Mouse (Mus musculus): ENCODE results near the gene Olfr1373. TPM values are rescaled to one million over a fixed set of nuclear protein-coding genes. Genes with fewer than 3 reads are reported as not detected.
A peak's percentile ranks its signal among the peaks of the same experiment; 100 is the strongest.

Gene Olfr1373
- total RNA-seq, 4 experiments from 2014 or later: not detected

- no peak for DNase-seq (ENCODE audit: low spot score in 2 of 2)
Measured at GRCm38 (mm10) chr11:52106438-52106837, 38.9 kb downstream of the Olfr1373 start.

GRCm38 (mm10) chr11:52106037-52106436 lies 39.3 kb downstream of the Olfr1373 start:
- no peak for DNase-seq (ENCODE audit: low spot score in 2 of 2)

- DNase-seq (ENCODE audit: low spot score in 2 of 2): no peak
Measured at GRCm38 (mm10) chr11:52105503-52105902, 39.8 kb downstream of the Olfr1373 start.

GRCm38 (mm10) chr11:52102977-52103376 lies 42.4 kb downstream of the Olfr1373 start:
- DNase-seq (ENCODE audit: low spot score in 2 of 2): no peak

- DNase-seq (ENCODE audit: low spot score in 2 of 2): no peak
Measured at GRCm38 (mm10) chr11:52099771-52100219, 45.5 kb downstream of the Olfr1373 start.

GRCm38 (mm10) chr11:52099031-52099761 lies 46.1 kb downstream of the Olfr1373 start:
- peak in 1 of 2 experiments; percentile 59 for DNase-seq (ENCODE audit: low spot score in 2 of 2)

GRCm38 (mm10) chr11:52098398-52098946 lies 46.9 kb downstream of the Olfr1373 start, which contains the start of gene Ppp2ca:
TSS of gene Ppp2ca (plus strand) at chr11:52098681.
- peak; percentile 98 for DNase-seq (ENCODE audit: low spot score in 2 of 2)

- no peak for DNase-seq (ENCODE audit: low spot score in 2 of 2)
Measured at GRCm38 (mm10) chr11:52097596-52097995, 47.7 kb downstream of the Olfr1373 start.

GRCm38 (mm10) chr11:52097016-52097415 lies 48.3 kb downstream of the Olfr1373 start:
- no peak for DNase-seq (ENCODE audit: low spot score in 2 of 2)

Small RNA genes within 50 kb of the gene (microRNA-seq; reads per million reads assigned to microRNA genes)
- 0 reads per million in 2 experiments for gene Gm24157
- gene Mir3061: 8.6 to 11.1 reads per million in 2 experiments

Other genes starting within 250 kb of the Olfr1373 start
- 10 to 100 TPM; 35.7 to 42.8 (median 39.5) TPM for gene Cdkn2aipnl, start 177.9 kb downstream of the Olfr1373 start, total RNA-seq (2022)
- gene Ube2b, start 144.8 kb downstream of the Olfr1373 start, total RNA-seq (2022): 100 to 1,000 TPM; 162 to 207 (median 179) TPM
- 10 to 100 TPM; 13.4 to 17.6 (median 16.1) TPM for gene Cdkl3, start 141.3 kb downstream of the Olfr1373 start, total RNA-seq (2022)
- gene Ppp2ca, start 46.8 kb downstream of the Olfr1373 start, total RNA-seq (2022): 100 to 1,000 TPM; 102 to 118 (median 110) TPM
- not detected for gene Olfr1371, start 68.5 kb upstream of the Olfr1373 start, total RNA-seq (2022)
- gene Skp1a, start 86.5 kb upstream of the Olfr1373 start, total RNA-seq (2022): 100 to 1,000 TPM; 433 to 496 (median 439) TPM
- gene Tcf7, start 137.5 kb upstream of the Olfr1373 start, total RNA-seq (2022): 1 to 10 TPM; 2.9 to 3.6 (median 3.2) TPM
- 100 to 1,000 TPM; 508 to 527 (median 523) TPM for gene Vdac1, start 215.3 kb upstream of the Olfr1373 start, total RNA-seq (2022)